Mouse (Mus musculus) E14TG2a.4 (cell line): ENCODE data around the gene Hist1h2ak.
"Not testable (repeated sequence)": the region's sequence is repeated elsewhere in the genome, so short reads cannot be mapped to it uniquely, and the experiment has no call there.

Experiments used
- CTCF ChIP-seq: conservative IDR thresholded peaks from 2 replicates; pipeline ENCODE4 v1.5.1; 2014; ENCODE audit warnings: low read length
- NANOG ChIP-seq: IDR thresholded peaks from 2 replicates; pipeline ENCODE4 v1.6.1; 2014; ENCODE audit warnings: borderline replicate concordance, low read length, mixed read lengths
- POU5F1 ChIP-seq: IDR thresholded peaks from 2 replicates; pipeline ENCODE4 v1.6.1; 2014; ENCODE audit warnings: low read length, borderline replicate concordance

GRCm38 (mm10) chr13:21753524-21754285, at the start of gene Hist1h2ak, which contains the start of gene Hist1h2bn:
- not testable (repeated sequence) for TF ChIP-seq CTCF, NANOG, POU5F1
